ENCODE assay signal across 8 mouse cellular contexts in genomic region chr6:65584870-65585332, GRCm38 (mm10). TPM values are rescaled to one million over a fixed set of nuclear protein-coding genes. Genes with fewer than 3 reads are reported as not detected.
A peak's percentile ranks its signal among the peaks of the same experiment; 100 is the strongest.
DNase-seq lines count a peak whose midpoint lies in the region; ATAC-seq and TF ChIP-seq lines count a peak whose summit lies in the region.
"Had no signal": no experiment of that assay in that cellular context is flagged by ENCODE, and none has a peak within 500 bp of the region (broad histone marks: within the 10 kb centered on the region; RNA-seq: fewer than 3 reads in every experiment).

No protein-coding gene starts in this region.

- peak; percentile 93 for DNase-seq in heart, postnatal 0 days (ENCODE audit: low spot score)
- peak; percentile 31 to 80 for DNase-seq in left cerebral cortex, adult 9 months (ENCODE audit: low spot score in 2 of 2)
- peak; percentile 58 to 64 for DNase-seq in right cerebral cortex, postnatal 10 days (ENCODE audit: low spot score in 2 of 2)
- no peak for DNase-seq in cerebellum, adult 11 months

- no peaks in the 10 kb centered on the region for H3K36me3 ChIP-seq in heart, postnatal 0 days (replicated peaks; ENCODE audit: control insufficient read depth, insufficient read depth, low read length)
- no peaks in the 10 kb centered on the region for H3K36me3 ChIP-seq in intestine, embryonic 15.5 days

- TF ChIP-seq EP300 in heart, postnatal 0 days (IDR thresholded peaks at IDR 0.05; ENCODE audit: low read depth), result no peak; the same call in 1 of the 2 replicates

- H3K4me3 ChIP-seq in heart, postnatal 0 days (ENCODE audit: low read depth, low read length), result no peak overlapping the region
- no peak overlapping the region for H3K4me3 ChIP-seq in intestine, embryonic 15.5 days (replicated peaks)

- 9% methylated on average over 4 of the region's 4 CpGs for WGBS in heart, postnatal 0 days
- 41% methylated on average over 4 of the region's 4 CpGs for WGBS in intestine, embryonic 15.5 days

- H3K9me3 ChIP-seq in heart, postnatal 0 days (replicated peaks; ENCODE audit: control insufficient read depth, low read length), result no peaks in the 10 kb centered on the region
- H3K9me3 ChIP-seq in intestine, embryonic 15.5 days, result no peaks in the 10 kb centered on the region

- peaks cover 20% of the 10 kb centered on the region for H3K4me1 ChIP-seq in heart, postnatal 0 days (ENCODE audit: control insufficient read depth, insufficient read depth)
- H3K4me1 ChIP-seq in intestine, embryonic 15.5 days (replicated peaks), result no peaks in the 10 kb centered on the region

- H3K27ac ChIP-seq in heart, postnatal 0 days (ENCODE audit: low read depth), result peak overlapping the region; percentile 92
- H3K27ac ChIP-seq in intestine, embryonic 15.5 days, result no peak overlapping the region

- H3K9ac ChIP-seq in heart, postnatal 0 days (replicated peaks; ENCODE audit: low read depth, low read length), result no peak overlapping the region; the same call in 1 of the 2 replicates
- no peak overlapping the region for H3K9ac ChIP-seq in intestine, embryonic 15.5 days

- TF ChIP-seq CTCF in heart, postnatal 0 days (IDR thresholded peaks at IDR 0.05; ENCODE audit: low read depth), result no peak

- peak; percentile 64 for ATAC-seq in CD4-positive, CD25-positive, alpha-beta regulatory T cell, adult 4 months
- ATAC-seq in activated CD4-positive, CD25-positive, alpha-beta regulatory T cell, adult 4 months, result peak; percentile 32
- ATAC-seq in heart, postnatal 0 days (ENCODE audit: insufficient read depth, low read depth), result peak; percentile 94
- ATAC-seq in intestine, embryonic 15.5 days, result no peak

- no peaks in the 10 kb centered on the region for H3K27me3 ChIP-seq in heart, postnatal 0 days (ENCODE audit: control insufficient read depth, insufficient read depth, low read length)
- no peaks in the 10 kb centered on the region for H3K27me3 ChIP-seq in intestine, embryonic 15.5 days (replicated peaks)

- H3K4me2 ChIP-seq in heart, postnatal 0 days (ENCODE audit: low read depth, low read length), result peak overlapping the region; percentile 42
- H3K4me2 ChIP-seq in intestine, embryonic 15.5 days (replicated peaks), result no peak overlapping the region

RNA-seq across cellular contexts. Expression of gene Tnip3, which starts 59.8 kb away (rescaled TPM):
- 1 to 10 TPM; 6.6 to 6.8 TPM for polyA plus RNA-seq in CD4-positive, CD25-positive, alpha-beta regulatory T cell, adult 4 months (2017; shearing (Covaris generic))
- polyA plus RNA-seq in activated CD4-positive, CD25-positive, alpha-beta regulatory T cell, adult 4 months (2017; shearing (Covaris generic)), result 1 to 10 TPM; 6.0 to 9.5 TPM
- 4.4 TPM in 1 of 2 replicates, not detected in the other for total RNA-seq in heart, postnatal 0 days (2014; rRNA removed; ENCODE audit: low replicate concordance)
- 2.0 and 2.1 TPM in 2 replicates for polyA plus RNA-seq in heart, postnatal 0 days (2015; fragmentation: Nextera tagmentation; extraction: Ambion mirVana)
- polyA plus RNA-seq in intestine, embryonic 15.5 days (2015; fragmentation: Nextera tagmentation; extraction: Ambion mirVana), result 0.06 and 0.15 TPM in 2 replicates
- polyA plus RNA-seq: limb, embryonic 11.5 days had no signal
